Mouse (Mus musculus) frontal cortex, adult 2 months (tissue): ENCODE measurements around the gene Atp1b1. TPM values are rescaled to one million over a fixed set of nuclear protein-coding genes. Genes with fewer than 3 reads are reported as not detected.

Experiments used
- DNase-seq, 2 experiments: peaks; one replicate each; pipeline ENCODE4 v3.0.0; 2022; ENCODE audit warnings: low spot score in 1 of 2; ENCODE audit errors: extremely low spot score in 1 of 2
- polyA plus RNA-seq: library from polyadenylated mRNA; depleted of rRNA; stranded (reverse); fragments of >200 nt; gene quantifications from 2 replicates; pipeline ENCODE4 v1.2.3, GENCODE M21; 2012; rRNA removed

The Atp1b1 gene
- polyA plus RNA-seq, 1 experiment: 1,479 TPM

GRCm38 (mm10) chr1:164397672-164398071 is 60.5 kb downstream of the Atp1b1 start:
- no peak for DNase-seq

- peak; percentile 58 to 76 for DNase-seq
Measured at GRCm38 (mm10) chr1:164395131-164395780, 62.9 kb downstream of the Atp1b1 start.

- no peak for DNase-seq
Measured at GRCm38 (mm10) chr1:164392176-164392575, 66.0 kb downstream of the Atp1b1 start.

GRCm38 (mm10) chr1:164389743-164390142 is 68.4 kb downstream of the Atp1b1 start:
- no peak for DNase-seq

Other genes with a start within 250 kb of the Atp1b1 start
- gene Slc19a2, start 209.3 kb downstream of the Atp1b1 start, polyA plus RNA-seq: 11.7 and 12.4 TPM in 2 replicates
- 22.1 and 22.8 TPM in 2 replicates for gene Ccdc181, start 182.8 kb downstream of the Atp1b1 start, polyA plus RNA-seq
- 22.2 and 24.7 TPM in 2 replicates for gene Nme7, start 154.2 kb downstream of the Atp1b1 start, polyA plus RNA-seq
- gene Blzf1, start 150.9 kb downstream of the Atp1b1 start, polyA plus RNA-seq: 20.8 and 22.8 TPM in 2 replicates